Mouse (Mus musculus) layer of hippocampus, adult 6 months (tissue): Measurements from ENCODE around the gene Raph1. TPM values are rescaled to one million over a fixed set of nuclear protein-coding genes. Genes with fewer than 3 reads are reported as not detected.

ENCODE experiments used
- long read RNA-seq, 2 experiments: library from polyadenylated mRNA; unstranded; transcript quantifications; one replicate each; pipeline ENCODE4 v2.0.0; 2019 to 2020
- microRNA-seq: library from miRNA; unstranded; fragments of <30 nt; microRNA quantifications from one replicate; pipeline ENCODE4 v1.2.0, GENCODE M21; 2020
- polyA plus RNA-seq: library from polyadenylated mRNA; unstranded; fragments of <200 nt; fragmentation: Nextera tagmentation; gene quantifications from 2 replicates; pipeline ENCODE4 v1.2.3, GENCODE M21; 2021

Gene Raph1
- polyA plus RNA-seq = 20.8 and 27.5 TPM in 2 replicates
- long read RNA-seq, experiment 1, partial matches to known transcripts = 0 of 14 reads
- long read RNA-seq, experiment 1, other reads (novel, unspliced or antisense) = 14 of 14 reads
- long read RNA-seq, experiment 2, partial matches to known transcripts = 3 of 16 reads
- long read RNA-seq, experiment 2, other reads (novel, unspliced or antisense) = 13 of 16 reads

GRCm38 (mm10) chr1:60566631-60567311 lies at the start of gene Raph1:
Gene Raph1, minus strand, starts transcription at chr1:60567104.

Small RNA genes lying within 50 kb of the gene (microRNA-seq; reads per million reads assigned to microRNA genes)
- not detected for gene Gm23762

Other genes starting within 250 kb of the Raph1 start
- gene Cyp20a1, start 223.8 kb downstream of the Raph1 start, polyA plus RNA-seq = 12.4 and 12.5 TPM in 2 replicates
- gene Abi2, start 157.5 kb downstream of the Raph1 start, polyA plus RNA-seq = 43.6 and 47.1 TPM in 2 replicates
- 0.04 and 0.06 TPM in 2 replicates for gene Cd28, start 149.7 kb upstream of the Raph1 start, polyA plus RNA-seq